Mouse (Mus musculus) cortical plate, adult 2 months (tissue): ENCODE results near the gene Slc31a1.

Experiments used
- CTCF ChIP-seq: fragments of 200-500 bp; IDR thresholded peaks from 2 replicates; pipeline ENCODE4 v1.5.1; 2011; ENCODE audit warnings: mild to moderate bottlenecking, control low read depth, low read length; ENCODE audit not compliant: insufficient read depth; ENCODE audit errors: extremely low read depth
- POLR2A ChIP-seq: fragments of 200-500 bp; IDR thresholded peaks from 2 replicates; pipeline ENCODE4 v1.6.1; 2011; ENCODE audit warnings: mild to moderate bottlenecking, low read length, control low read depth; ENCODE audit not compliant: insufficient read depth; ENCODE audit errors: extremely low read depth

DNA sequence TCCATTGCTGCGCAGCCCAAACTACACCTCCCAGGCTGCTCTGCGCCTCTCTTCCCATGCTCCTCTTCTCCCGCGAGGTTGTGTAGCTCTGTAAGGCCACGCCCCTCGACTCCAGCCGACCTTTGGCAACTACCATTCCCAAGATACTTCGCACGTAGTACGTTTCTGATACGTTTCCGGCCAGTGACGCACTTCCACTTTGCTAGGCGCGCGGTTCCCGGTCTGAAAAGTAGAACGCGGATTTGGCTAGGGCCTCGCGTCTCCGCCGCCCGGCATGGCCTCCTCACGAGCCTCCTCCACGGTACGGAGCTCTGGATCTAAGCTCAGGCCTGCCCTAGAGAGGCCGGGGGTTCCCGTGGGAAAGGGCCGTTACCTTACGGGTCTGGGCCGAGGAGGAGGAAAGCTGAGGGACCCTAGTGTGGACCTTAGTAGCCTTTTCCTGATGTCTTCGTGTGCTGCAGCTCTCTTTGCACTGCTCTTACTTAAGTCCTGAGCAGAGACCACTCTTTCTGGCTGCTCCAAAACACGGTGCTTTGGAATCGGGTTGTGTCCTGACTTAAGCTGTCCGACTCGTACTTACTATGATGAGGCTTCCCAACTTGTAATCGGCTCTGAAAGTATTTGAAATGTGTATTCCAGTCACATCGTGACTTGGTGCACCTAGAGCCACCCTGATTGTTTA is 48.2 kb downstream of the Slc31a1 start, which contains the start of the genes Cdc26 and Prpf4:
- TF ChIP-seq CTCF (no peak), POLR2A (peak; percentile 60)
